Mouse (Mus musculus): ENCODE data around the gene Dclre1b. TPM values are rescaled to one million over a fixed set of nuclear protein-coding genes. Genes with fewer than 3 reads are reported as not detected.
A peak's percentile ranks its signal among the peaks of the same experiment; 100 is the strongest.
"Not testable (repeated sequence)": the region's sequence is repeated elsewhere in the genome, so short reads cannot be mapped to it uniquely, and the experiment has no call there.

Gene Dclre1b
- total RNA-seq, 2 experiments from 2014 or later = 15.1 to 16.9 TPM

- no peak for DNase-seq
Measured at GRCm38 (mm10) chr3:103810967-103811366, 1.7 kb upstream of the Dclre1b start.

GRCm38 (mm10) chr3:103809799-103810150, 531 bp upstream of the Dclre1b start:
- no peak for DNase-seq

- no peak for DNase-seq
Measured at GRCm38 (mm10) chr3:103805671-103806070, 3.6 kb downstream of the Dclre1b start.

GRCm38 (mm10) chr3:103802861-103803260, 6.4 kb downstream of the Dclre1b start:
- DNase-seq = peak; percentile 21

- peak; percentile 79 for DNase-seq
Measured at GRCm38 (mm10) chr3:103801631-103802531, 7.4 kb downstream of the Dclre1b start.

GRCm38 (mm10) chr3:103799507-103799906, 9.7 kb downstream of the Dclre1b start:
- no peak for DNase-seq

GRCm38 (mm10) chr3:103796389-103796788, 12.9 kb downstream of the Dclre1b start:
- DNase-seq = no peak

- no peak for DNase-seq
Measured at GRCm38 (mm10) chr3:103792566-103792965, 16.7 kb downstream of the Dclre1b start.

- DNase-seq = not testable (repeated sequence)
Measured at GRCm38 (mm10) chr3:103792111-103792406, 17.2 kb downstream of the Dclre1b start.

- DNase-seq = peak; percentile 96
Measured at GRCm38 (mm10) chr3:103791230-103792110, 17.8 kb downstream of the Dclre1b start, which contains the start of gene Hipk1. Hipk1 (minus strand) TSS chr3:103791563.

- peak; percentile 56 for DNase-seq
Measured at GRCm38 (mm10) chr3:103790346-103791145, 18.7 kb downstream of the Dclre1b start.

- peak; percentile 57 for DNase-seq
Measured at GRCm38 (mm10) chr3:103789891-103790345, 19.3 kb downstream of the Dclre1b start.

GRCm38 (mm10) chr3:103789096-103789495, 20.1 kb downstream of the Dclre1b start:
- no peak for DNase-seq

- peak; percentile 50 for DNase-seq
Measured at GRCm38 (mm10) chr3:103787225-103787624, 22.0 kb downstream of the Dclre1b start.

GRCm38 (mm10) chr3:103782844-103783609, 26.2 kb downstream of the Dclre1b start:
- no peak for DNase-seq

GRCm38 (mm10) chr3:103780777-103781176, 28.5 kb downstream of the Dclre1b start:
- DNase-seq = no peak

GRCm38 (mm10) chr3:103780271-103780670, 29.0 kb downstream of the Dclre1b start:
- no peak for DNase-seq

- no peak for DNase-seq
Measured at GRCm38 (mm10) chr3:103779183-103779582, 30.1 kb downstream of the Dclre1b start.

GRCm38 (mm10) chr3:103778660-103779059, 30.6 kb downstream of the Dclre1b start:
- DNase-seq = no peak

GRCm38 (mm10) chr3:103777940-103778339, 31.3 kb downstream of the Dclre1b start:
- DNase-seq = no peak

GRCm38 (mm10) chr3:103774009-103774408, 35.2 kb downstream of the Dclre1b start:
- DNase-seq = no peak

Data from adrenal gland, postnatal 10 days (tissue).